Mouse (Mus musculus) thymus, postnatal 36 days (tissue): ENCODE data around the gene Sptbn4.

Source experiments
- DNase-seq, 2 experiments: peaks; one replicate each; pipeline ENCODE4 v3.0.0; 2022; ENCODE audit warnings: mixed read lengths in 2 of 2

Sptbn4 gene

GRCm38 (mm10) chr7:27473835-27474489 lies 26.5 kb upstream of the Sptbn4 start:
- DNase-seq: no peak

GRCm38 (mm10) chr7:27473156-27473834 lies 25.8 kb upstream of the Sptbn4 start, which contains the start of gene Sertad3:
Gene Sertad3 (plus strand): TSS chr7:27473768.
- peak; percentile 96 to 98 for DNase-seq

GRCm38 (mm10) chr7:27472596-27472995 lies 25.1 kb upstream of the Sptbn4 start:
- peak in 1 of 2 experiments; percentile 24 for DNase-seq

- DNase-seq: no peak
Observed at GRCm38 (mm10) chr7:27471390-27472120, 24.1 kb upstream of the Sptbn4 start.

- DNase-seq: no peak
Observed at GRCm38 (mm10) chr7:27467648-27468047, 20.2 kb upstream of the Sptbn4 start.

- DNase-seq: no peak
Observed at GRCm38 (mm10) chr7:27460477-27460876, 13.0 kb upstream of the Sptbn4 start.

GRCm38 (mm10) chr7:27459640-27460039 lies 12.2 kb upstream of the Sptbn4 start:
- DNase-seq: no peak

GRCm38 (mm10) chr7:27458614-27459013 lies 11.1 kb upstream of the Sptbn4 start:
- no peak for DNase-seq

- DNase-seq: no peak
Observed at GRCm38 (mm10) chr7:27455273-27455672, 7.8 kb upstream of the Sptbn4 start.

GRCm38 (mm10) chr7:27454461-27455121 lies 7.1 kb upstream of the Sptbn4 start:
- DNase-seq: no peak

GRCm38 (mm10) chr7:27452206-27452770 lies 4.8 kb upstream of the Sptbn4 start:
- no peak for DNase-seq

- no peak for DNase-seq
Observed at GRCm38 (mm10) chr7:27451359-27451758, 3.9 kb upstream of the Sptbn4 start.

- DNase-seq: peak; percentile 52 to 55
Observed at GRCm38 (mm10) chr7:27449256-27449862, 1.9 kb upstream of the Sptbn4 start.

GRCm38 (mm10) chr7:27448421-27449206 lies 1.1 kb upstream of the Sptbn4 start:
- no peak for DNase-seq

- peak in 1 of 2 experiments; percentile 17 for DNase-seq
Observed at GRCm38 (mm10) chr7:27446521-27447418, 716 bp downstream of the Sptbn4 start.

- peak in 1 of 2 experiments; percentile 9 for DNase-seq
Observed at GRCm38 (mm10) chr7:27446051-27446450, 1.4 kb downstream of the Sptbn4 start.

GRCm38 (mm10) chr7:27440014-27440413 lies 7.5 kb downstream of the Sptbn4 start:
- DNase-seq: no peak

GRCm38 (mm10) chr7:27437544-27437943 lies 9.9 kb downstream of the Sptbn4 start:
- peak; percentile 47 to 52 for DNase-seq

GRCm38 (mm10) chr7:27433794-27434193 lies 13.7 kb downstream of the Sptbn4 start:
- no peak for DNase-seq

GRCm38 (mm10) chr7:27433349-27433748 lies 14.1 kb downstream of the Sptbn4 start:
- DNase-seq: no peak
